Mouse (Mus musculus) spleen, adult 18-20 months (tissue): ENCODE measurements around the gene Smyd5.

Source experiments
- DNase-seq, 2 experiments: peaks; one replicate each; pipeline ENCODE4 v3.0.0; 2022; ENCODE audit warnings: mixed read lengths in 2 of 2

The Smyd5 gene

DNA sequence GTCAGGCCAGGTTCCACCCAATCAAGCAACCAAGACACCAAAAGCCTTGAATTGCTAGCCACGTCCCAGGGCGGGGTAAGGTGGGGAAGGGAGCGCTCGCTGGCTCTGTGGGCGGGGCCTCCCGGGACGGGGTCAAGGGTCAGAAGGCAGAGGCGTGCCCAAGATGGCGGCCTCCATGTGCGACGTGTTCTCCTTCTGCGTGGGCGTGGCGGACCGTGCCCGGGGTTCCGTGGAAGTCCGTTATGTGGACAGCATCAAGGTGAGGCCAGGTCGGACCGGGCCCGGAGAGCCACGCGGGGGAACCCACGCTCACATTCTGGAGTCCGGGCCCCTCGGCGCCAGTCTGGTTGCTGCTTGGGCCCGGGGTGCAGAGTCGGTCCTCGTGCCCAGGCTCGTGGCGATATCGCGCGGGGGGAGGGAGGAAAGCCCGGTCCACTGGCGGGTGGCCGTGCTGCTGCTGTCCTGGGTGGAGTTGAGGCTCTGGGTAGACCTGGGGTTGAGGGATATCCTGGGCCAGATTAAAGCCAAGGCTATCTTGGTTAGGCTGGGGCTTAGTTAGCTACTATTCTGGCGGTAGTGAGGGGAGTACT lies at the start of gene Smyd5:
Smyd5 (plus strand) TSS at position 148 of the 590 bp plus-strand sequence.
- DNase-seq, result peak; percentile 81 to 93

DNA sequence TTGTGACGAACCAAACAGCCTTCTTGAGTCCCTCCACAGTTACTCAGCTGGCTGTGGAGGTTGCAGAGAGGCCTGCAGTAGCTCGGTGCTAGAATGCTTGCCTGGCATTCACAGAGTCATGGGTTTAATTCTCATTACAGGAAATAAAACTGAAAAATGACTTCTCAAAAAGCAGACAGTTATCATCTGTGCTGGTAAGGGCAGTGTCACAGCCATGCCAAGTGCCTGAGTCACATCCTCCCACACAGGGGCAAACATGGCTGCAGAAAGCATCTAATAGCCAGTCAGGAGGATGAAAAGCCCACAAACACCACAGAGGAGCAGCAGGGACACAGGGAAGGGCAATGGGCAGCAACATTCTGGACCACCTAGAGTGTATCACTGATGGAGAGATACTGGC lies 49.0 kb upstream of the Smyd5 start:
- no peak for DNase-seq

DNA sequence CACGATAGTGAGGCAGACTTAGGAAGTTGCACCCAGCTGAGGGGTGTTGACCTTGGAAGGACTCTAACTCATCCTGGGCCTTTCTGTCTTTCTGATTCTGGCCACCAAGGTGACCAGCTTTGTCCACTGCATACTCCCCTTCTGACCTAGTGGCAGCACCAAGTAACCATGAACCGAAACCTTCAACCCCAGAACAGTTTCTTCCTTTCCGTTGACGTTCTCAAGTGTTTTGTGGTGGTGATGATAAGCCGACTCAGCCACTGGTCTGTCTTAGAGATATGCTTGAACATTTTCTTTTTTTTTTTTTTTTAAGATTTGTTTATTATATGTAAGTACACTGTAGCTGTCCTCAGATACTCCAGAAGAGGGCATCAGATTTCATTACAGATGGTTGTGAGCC lies 43.2 kb upstream of the Smyd5 start:
- DNase-seq, result no peak

DNA sequence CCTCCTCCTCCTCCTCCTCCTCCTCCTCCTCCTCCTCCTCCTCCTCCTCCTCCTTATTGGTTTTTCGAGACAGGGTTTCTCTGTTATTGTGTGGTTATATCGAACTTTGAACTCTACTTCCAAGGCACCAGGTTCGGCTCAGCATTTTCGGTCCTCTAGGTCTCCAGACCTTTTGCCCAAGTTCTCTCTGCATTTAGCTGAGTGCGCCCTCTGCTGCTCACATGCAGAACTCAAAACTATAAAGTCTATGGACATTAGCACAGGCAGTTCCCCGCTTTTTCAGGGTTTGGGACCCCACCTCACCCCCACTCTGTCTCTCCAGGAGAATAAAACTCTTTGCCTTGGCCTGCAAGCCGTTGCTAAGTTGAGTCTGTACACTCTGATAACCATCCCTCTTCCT lies 40.0 kb upstream of the Smyd5 start:
- peak; percentile 24 to 70 for DNase-seq

DNA sequence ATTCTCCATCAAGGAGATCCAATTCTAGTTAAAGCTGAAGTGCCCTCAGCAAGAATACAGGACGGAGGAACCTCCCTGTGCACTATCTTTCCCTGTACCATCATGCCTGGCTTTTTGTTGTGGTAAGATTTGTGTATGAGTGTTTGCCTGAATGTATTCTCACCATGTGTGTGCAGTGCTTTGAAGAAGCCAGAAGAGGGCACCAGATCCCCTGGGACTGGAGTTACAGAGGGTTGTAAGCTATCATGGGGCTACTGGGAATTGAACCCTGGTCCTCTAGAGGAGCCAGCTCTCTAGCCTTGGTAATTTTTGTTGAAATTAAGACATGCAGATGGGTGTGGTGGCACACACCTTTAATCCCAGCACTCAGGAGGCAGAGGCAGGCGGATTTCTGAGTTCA lies 36.4 kb upstream of the Smyd5 start:
- DNase-seq, result no peak

DNA sequence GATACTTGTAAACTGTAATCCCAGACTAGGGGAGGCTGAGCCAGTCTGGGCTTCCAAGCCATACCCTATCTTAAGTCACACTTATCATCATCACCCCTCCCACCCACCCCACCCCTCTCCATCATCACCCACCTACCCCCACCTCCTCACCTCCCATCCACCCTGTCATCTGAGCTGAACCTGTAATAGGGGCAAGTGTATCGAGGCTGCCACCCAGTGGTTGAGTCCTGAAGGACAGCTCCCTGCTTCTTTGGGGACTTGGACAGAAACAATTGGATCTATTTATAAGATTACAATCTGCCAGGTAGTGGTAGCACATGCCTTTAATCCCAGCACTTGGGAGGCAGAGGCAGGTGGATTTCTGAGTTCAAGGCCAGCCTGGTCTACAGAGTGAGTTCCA lies 34.6 kb upstream of the Smyd5 start:
- DNase-seq, result peak in 1 of 2 experiments; percentile 42

DNA sequence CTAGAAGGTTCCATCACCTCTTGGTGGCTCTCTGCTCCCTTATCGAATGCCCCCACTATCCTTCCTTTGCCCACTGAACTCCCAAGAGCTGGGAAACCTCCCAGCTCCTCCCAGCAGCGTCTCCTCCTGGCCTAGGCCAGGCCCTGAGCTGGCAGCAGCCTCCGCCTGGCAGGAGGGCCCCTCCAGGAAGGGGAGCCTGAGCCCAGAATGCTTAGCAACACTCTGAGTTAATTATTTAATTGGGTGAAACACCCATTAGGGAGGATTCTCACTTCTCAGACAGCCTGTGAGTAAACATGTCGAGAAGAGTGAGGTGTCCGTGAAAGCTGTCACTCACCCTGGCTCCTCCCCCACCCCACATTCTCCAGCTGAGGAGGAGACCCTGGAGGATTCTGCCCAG lies 32.1 kb upstream of the Smyd5 start:
- no peak for DNase-seq

DNA sequence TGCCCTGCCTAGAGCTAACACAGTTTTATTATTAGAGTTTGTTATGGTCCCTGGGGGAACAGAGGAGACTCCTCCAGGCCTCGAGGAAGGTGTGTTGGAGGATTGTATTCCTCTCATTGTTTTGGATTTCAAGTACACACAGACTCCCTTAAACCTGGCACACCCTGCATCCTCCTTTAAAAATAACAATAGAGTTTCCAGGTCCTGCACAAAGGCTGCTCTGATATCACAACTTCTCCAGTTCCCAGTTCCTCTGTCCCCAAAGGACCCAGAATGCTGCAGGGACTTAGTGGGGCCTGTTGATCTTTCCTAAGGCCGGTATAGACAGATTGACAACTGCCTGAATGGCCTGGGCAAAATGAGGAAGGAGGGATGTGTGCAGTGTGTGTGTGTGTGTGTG lies 29.2 kb upstream of the Smyd5 start:
- no peak for DNase-seq

DNA sequence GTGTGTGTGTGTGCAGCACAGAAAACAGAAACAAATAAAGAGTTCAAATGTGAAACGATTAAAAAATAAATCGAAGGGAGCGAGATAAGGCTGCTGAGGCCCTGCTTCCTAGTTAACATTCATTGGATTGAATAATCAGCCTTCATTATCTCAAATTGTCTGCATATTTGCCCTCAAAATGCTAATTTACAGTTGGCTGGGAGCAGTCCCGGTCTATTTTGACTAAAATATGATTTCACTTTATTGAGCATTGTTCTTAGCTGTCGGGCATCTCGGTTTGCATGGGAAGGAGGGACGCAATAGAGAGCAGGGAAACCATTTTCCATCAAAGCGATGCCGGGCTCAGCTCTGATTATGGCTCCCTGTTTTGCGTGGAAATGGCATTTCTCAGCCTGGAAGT lies 28.8 kb upstream of the Smyd5 start:
- no peak for DNase-seq

DNA sequence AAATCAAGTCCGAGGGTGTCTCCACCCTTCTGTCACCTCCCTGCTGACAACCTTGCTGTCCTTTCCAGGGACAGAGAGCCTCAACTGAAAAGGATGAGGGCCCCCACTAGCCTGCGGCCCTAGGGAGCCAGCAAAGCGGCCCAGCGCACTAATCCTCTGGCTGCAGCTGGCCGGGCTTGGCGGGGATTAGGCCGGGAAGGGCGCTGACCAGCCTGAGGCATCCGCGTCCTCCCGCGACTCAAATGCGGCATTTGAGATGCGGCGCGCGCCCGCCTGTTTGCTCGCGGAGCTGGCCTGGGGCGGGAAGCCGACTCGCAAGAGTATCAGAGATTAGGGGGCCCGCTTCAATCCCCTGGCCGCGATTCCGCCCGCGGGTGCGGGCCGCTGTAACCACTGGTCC lies 22.8 kb upstream of the Smyd5 start:
- DNase-seq, result no peak

DNA sequence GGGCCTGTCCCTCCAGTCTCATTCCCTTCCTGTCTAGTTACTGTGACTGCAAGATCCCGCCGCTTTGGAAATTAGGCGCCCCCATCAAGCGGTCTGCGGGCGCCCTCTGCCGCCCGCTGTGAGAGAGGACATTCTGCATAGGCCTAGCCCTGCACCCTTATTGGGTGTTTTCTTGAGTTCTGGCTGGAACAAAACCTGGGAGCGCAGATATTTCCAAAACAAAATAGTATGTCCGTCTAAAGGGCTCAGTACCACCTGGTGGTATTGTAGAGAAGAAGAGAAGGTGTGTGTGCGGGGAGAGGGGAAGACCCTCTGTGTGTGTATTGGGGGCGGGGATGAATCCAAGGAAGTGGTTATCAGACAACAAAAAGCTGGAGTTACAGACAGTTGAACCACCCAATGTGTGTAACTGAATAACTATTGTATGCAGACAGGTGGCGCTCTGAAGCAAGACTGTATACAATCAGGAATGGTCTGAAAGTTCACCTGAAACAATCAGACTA lies 21.0 kb upstream of the Smyd5 start:
- no peak for DNase-seq

DNA sequence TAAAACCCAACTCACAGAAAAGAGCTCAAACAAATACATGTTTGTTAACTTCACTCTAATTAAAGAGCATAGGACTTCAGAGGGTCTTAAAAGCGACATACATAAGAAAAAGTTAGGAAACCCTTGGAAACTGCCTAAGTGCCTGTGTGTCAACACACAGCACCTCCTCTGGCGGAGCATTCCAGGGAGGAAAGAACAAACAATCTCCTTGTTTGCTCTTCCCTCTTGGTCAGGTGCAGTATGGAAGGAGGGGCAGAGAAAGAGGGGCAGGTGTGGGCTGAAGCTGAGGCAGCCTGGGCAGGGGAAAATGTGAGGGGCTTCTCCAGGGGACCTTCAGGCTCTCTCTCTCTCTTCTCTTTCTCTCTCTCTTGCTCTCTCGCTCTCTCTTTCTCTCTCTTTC lies 16.0 kb upstream of the Smyd5 start:
- DNase-seq, result no peak

DNA sequence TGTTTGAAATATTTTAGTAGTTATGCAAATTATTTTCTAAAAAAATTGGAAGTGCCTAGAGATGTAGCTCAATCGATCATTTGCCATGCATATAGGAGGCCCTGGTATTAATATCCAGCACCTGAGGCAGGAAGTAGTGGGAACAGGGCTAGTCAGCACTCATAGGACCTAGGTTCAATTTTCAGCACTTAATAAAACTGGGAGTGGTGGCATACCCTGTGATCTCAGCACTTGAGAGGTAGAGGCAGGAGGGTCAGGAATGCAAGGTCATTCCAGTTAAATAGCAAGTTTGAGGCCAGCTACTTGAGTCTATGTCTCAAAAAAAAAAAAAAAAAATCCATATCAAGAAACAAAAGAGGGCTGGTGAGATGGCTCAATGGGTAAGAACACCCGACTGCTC lies 12.6 kb upstream of the Smyd5 start:
- DNase-seq, result no peak

DNA sequence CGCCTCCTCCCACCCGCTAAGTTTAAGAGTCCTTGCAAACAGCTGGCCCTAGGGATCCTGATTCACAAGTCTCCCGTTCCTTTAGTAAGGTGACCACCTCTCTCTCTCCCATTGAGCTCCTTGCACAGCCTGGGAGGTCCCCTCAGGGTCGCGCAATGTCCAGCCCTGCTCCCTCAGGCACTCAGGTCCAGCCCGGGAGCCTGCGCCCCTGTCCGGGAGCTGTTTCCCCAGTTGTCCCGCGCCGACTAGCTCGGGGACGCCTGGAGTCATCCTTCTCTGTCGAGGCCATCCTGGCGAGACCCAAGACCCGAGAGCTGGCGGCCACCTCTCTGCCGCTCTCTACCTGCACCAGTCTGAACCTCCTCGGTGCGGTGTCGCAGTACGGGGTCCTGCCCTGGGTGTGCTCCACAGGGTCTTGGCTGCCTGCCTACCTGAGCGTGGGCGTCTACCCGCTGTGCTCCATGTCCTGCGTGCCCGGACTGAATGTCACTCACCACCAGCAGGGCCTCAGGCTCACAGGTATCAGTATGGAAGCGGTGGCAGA lies 7.9 kb upstream of the Smyd5 start, which contains the start of gene Noto:
Noto (plus strand) TSS at position 51 of the 544 bp plus-strand sequence.
- no peak for DNase-seq

DNA sequence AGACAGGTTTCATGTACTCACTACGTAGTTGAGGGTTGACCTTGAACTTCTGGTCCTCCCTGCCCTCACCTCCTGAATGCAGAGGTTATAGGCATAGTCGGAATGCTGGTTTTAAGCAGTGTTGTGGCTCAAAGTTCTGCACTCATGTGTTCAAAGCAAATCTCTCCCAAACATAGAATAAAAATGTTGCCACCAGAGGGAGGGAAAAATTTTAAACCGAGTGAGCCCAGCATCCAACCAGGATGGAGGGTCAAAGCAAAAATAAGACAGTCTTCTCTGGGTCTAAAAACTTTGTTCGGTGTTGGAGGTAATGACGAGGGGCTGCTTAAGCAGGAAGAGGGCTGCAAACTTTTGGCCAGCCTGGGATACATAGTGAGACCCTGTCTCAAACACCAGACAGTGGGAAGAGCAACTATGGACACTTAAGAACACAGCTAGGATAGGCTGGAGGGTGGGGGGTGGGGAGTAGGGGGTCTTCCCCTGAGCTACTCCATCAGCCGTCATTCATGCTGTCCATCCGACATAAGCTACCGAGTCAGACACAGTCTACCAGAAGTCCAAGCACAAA lies 431 bp upstream of the Smyd5 start:
- DNase-seq, result no peak

DNA sequence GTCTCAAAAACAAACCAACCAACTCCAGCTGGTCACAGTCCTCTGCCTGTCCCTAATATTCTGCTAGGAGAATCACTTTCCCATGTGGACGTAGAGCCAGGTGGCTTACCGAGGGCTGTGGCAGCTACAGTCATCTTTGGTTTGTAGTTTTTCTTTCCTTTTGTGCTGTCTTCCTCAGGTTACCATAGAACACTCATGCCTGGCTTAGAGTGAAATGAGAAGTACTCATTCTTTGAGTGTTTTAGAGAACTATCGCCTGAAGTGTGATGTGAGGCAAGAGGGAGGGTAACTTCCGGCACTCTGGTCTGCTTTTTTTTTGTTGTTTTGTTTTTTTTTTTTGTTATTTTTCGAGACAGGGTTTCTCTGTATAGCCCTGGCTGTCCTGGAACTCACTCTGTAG lies 2.1 kb downstream of the Smyd5 start:
- no peak for DNase-seq

DNA sequence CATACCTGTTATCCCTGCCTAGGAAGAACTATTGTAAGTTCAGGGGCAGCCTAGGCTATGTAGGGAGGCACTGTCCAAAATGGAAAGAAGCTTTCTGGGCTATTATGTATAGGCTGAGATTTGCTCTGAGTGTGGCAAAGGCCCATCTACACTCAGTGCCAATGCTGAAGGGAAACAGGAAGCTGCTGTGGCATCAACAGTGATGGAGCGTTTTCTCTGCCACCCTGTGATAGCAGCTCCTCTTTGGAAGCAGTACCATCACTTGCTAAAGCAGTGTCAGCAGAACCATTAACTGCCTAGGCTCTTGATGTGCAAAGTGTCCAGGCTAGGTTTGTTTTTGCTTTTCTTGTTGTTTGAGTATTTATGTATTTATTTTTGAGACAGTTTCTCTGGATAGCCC lies 4.4 kb downstream of the Smyd5 start:
- DNase-seq, result no peak

DNA sequence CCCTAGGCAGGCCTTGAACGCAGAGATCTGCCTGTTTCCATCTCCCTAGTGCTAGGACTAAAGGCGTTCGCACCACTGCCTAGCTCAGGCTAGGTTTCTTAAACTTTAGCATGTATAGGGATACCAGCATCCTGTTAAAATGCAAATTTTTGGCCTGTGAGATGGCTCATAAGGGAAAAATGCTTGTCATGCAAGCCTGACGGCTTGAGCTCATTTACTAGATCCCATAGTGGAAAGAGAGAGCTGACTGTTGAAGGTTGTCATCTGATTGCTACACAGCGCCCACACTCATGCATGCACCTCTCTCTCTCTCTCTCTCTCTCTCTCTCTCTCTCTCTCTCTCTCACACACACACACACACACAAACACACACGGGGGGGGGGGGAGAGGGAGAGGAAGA lies 4.8 kb downstream of the Smyd5 start:
- DNase-seq, result no peak

DNA sequence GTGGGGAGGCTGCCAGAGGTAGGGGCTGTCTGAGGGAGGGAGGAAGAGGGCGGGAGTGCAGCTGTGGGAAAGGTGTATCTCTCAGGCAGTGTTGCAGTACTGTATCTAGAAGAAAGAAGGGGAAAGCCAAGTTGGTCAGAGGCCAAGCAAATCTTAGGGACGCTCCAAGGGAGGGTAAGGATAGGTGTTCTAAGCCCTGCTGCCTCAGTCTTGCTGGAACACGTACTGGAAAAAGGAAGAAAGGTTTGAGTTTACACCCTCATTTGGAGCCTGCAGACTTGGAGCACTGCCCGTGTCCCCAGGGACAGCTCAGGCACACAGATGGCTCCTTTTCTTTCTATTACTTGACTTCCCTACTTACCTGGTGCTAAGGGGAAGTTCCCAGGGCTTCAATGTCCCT lies 9.4 kb downstream of the Smyd5 start:
- DNase-seq, result no peak

DNA sequence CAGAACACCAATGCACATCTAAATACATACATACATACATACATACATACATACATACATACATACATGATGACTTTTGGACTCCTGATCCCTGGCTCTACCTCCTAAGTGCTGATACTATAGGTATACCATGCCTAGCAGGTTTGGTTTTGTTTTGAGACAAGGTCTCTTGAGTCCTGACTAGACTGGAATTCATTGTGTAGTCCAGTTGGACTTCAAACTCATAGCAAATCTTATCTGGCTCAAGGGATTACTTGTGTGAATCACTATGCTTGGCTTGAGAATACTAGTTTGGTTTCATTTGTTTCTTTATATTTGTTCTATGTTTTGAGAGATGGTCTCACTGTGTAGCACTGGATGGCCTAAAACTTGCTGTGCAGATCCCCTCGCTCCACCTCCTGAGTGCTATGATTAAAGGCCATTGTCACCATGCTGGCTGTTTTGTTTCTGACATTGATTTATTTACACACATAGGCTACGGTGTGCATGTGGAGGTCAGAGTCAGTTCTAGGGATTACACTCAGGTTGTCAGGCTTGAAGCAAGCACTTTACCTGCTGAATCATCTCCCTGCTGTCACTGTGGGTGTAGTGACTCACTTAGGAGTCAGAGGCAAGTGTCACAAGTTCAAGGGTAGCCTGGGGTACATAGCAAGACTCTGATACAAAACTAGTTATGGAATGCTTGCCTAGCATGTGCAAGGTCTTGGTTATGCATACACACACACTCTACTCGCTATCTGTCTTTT lies 11.9 kb downstream of the Smyd5 start:
- DNase-seq, result no peak

DNA sequence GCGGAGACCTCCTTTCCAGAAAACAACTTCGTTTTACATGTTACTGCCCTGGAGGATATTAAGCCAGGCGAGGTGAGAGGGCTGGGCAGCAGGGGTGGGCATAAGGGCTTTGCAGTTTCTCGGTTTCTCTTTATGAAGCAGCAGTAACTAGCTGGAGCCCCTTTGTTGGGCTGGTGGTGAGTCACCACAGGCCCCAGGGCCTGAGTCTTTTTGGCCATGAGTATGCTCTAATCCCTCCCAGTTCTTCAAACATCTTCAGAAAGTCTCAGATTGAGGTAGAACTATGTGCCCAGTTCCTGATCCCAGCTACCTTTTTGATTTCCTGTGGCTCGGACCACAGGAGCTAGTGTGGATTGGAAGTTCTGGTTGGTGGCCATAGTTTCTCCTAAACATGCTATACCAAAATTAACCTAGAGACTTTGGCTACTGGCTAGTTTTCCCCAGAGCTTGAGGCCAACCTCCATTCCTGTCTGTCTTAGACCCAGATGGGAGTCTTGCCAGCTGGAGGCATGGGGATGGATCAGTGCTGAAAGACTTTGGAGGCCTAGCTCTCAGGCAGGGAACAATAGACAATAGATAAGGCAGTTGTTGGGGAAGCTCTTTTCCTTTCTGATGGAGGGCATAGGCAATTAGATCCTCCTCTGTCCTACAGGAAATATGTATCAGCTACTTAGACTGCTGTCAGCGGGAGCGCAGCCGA lies 12.6 kb downstream of the Smyd5 start:
- DNase-seq, result no peak

DNA sequence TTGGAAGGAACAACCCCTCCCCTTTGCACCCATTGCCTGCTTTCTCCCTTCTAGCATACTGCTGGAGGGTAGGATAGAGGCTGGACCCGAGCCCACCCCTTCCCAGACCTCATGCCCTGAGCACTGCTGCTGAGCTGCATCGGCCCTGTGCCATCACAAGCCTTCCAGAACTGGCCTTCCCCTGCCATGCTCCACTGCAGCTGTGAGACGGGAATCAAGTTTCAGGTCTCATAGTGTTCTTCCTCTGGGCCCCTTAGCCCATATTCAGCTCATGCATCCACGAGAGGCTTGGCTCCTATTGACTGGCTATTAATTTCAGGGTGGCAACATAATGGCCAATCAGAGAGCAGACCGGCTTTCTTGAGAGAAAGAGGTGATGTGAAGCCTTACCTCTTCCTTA lies 13.5 kb downstream of the Smyd5 start:
- no peak for DNase-seq

DNA sequence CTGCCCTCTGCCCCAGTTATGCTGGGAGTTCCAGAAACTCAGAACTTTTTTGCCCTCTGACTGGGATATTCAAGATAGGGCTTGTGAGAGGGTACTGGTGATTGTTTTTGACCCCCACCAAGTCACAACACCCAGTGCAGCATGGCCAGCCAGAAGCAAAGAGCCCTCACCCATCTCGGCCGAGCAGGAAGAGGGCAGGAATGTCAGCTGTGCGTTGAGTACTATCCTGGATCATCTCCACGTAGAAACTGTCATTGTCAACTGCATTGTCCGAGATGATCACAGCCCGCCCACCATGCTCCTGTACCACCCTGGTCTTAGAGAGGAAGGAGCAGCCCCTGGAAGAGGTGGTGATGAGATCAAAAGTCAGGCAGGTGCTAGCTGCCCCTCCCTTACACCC lies 15.6 kb downstream of the Smyd5 start:
- no peak for DNase-seq
